Mouse (Mus musculus) mammary gland, adult 2 months (tissue): ENCODE measurements around the gene Hsd17b2. TPM values are rescaled to one million over a fixed set of nuclear protein-coding genes. Genes with fewer than 3 reads are reported as not detected.

Experiments
- polyA plus RNA-seq: library from polyadenylated mRNA; depleted of rRNA; stranded (reverse); fragments of >200 nt; gene quantifications from 2 replicates; pipeline ENCODE4 v1.2.3, GENCODE M21; 2012; ENCODE audit warnings: low replicate concordance; rRNA removed

Hsd17b2 gene
- 0.38 TPM in 1 of 2 replicates, not detected in the other for polyA plus RNA-seq

GRCm38 (mm10) chr8:117701859-117702258 is at the start of gene Hsd17b2:
TSS of gene Hsd17b2 (plus strand) at chr8:117701904.

GRCm38 (mm10) chr8:117673430-117673830 is 28.3 kb upstream of the Hsd17b2 start, which contains the start of gene Sdr42e1:
TSS of gene Sdr42e1 (minus strand) at chr8:117673689.

GRCm38 (mm10) chr8:117801443-117802298 is 100.0 kb downstream of the Hsd17b2 start, which contains the start of gene Mphosph6:
TSS of gene Mphosph6 (minus strand) at chr8:117801943.

Other genes with a start within 250 kb of the Hsd17b2 start
- 12.8 and 23.1 TPM in 2 replicates for gene Plcg2, start 203.6 kb upstream of the Hsd17b2 start, polyA plus RNA-seq
- gene Sdr42e1, start 28.2 kb upstream of the Hsd17b2 start, polyA plus RNA-seq = 8.0 and 15.2 TPM in 2 replicates
- gene Mphosph6, start 100.0 kb downstream of the Hsd17b2 start, polyA plus RNA-seq = 3.1 and 6.1 TPM in 2 replicates